Mouse (Mus musculus): ENCODE data around the gene Pbdc1. TPM values are rescaled to one million over a fixed set of nuclear protein-coding genes. Genes with fewer than 3 reads are reported as not detected.
"Not testable (repeated sequence)": the region's sequence is repeated elsewhere in the genome, so short reads cannot be mapped to it uniquely, and the experiment has no call there.

The Pbdc1 gene
- polyA plus RNA-seq, 1 experiment from 2014 or later: 63.1 TPM

DNA sequence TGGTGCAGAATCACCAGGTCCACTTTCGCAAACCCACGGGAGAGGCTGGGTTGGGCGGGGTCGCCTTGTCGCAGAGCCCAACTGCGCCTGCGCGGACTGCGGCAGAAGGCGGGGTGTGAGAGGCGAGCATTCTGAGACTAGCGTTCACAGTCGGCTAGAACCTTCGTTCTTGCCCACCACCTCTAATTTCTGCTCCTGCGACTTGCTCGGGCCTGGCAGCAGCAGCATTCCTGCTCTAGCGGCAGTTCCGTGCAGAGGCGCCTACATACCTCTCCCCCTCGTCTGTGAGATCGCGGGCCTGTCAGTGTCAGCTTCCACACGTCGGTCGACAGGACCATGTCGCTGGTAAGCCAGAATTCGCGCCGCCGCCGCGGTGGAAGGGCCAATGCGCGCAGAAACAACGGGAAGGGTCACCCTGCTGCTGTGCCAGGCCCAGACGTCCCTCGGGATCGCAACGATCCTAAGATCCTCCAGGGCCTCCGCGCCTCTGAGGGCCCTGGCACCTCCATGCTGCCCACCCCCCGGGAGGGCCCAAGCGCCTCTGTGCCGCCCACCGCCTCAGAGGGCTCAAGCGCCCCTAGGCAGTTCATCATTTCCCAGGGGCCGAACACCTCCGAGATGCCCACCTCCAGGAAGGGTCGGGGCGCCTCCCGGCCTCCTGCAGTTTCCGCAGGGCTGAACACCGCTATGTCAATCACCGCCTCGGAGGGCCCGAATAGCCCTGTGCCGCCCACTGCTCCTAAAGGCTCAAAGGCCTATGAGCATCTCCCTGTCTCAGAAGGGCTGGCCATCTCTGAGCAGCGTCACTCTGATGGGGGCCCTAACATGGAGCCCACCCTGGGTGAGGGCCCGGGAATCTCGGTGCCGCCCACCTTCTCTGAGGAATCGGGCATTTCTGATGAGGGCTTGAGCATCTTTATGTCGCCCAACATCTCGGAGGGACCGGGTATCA, 41.0 kb downstream of the Pbdc1 start, which contains the start of gene Magee1:
Gene Magee1 (plus strand): TSS at position 104 of the 952 bp plus-strand sequence.
- Histone ChIP-seq H3K9me3 (ENCODE audit: low read length) (no peaks in the 10 kb centered on the region), H3K4me3 (ENCODE audit: low read length) (peak within 1 kb of the TSS; percentile 55), H3K36me3 (ENCODE audit: insufficient read depth, low read length) (no peaks in the 10 kb centered on the region), H3K4me1 (ENCODE audit: insufficient read depth, low read length) (no peaks in the 10 kb centered on the region), H3K4me2 (replicated peaks; ENCODE audit: low read depth, low read length) (peak within 1 kb of the TSS; percentile 78), H3K27me3 (ENCODE audit: insufficient read depth, low read length) (peaks cover 17% of the 10 kb centered on the region; the same call in 1 of the 2 replicates), H3K9ac (replicated peaks; ENCODE audit: low read length) (peak within 1 kb of the TSS; percentile 62), H3K27ac (ENCODE audit: low read length) (no peak within 1 kb of the TSS)
- 12% methylated on average over 65 of the region's 65 CpGs for WGBS
- peak; percentile 75 for ATAC-seq (ENCODE audit: low FRiP score, low TSS enrichment)

DNA sequence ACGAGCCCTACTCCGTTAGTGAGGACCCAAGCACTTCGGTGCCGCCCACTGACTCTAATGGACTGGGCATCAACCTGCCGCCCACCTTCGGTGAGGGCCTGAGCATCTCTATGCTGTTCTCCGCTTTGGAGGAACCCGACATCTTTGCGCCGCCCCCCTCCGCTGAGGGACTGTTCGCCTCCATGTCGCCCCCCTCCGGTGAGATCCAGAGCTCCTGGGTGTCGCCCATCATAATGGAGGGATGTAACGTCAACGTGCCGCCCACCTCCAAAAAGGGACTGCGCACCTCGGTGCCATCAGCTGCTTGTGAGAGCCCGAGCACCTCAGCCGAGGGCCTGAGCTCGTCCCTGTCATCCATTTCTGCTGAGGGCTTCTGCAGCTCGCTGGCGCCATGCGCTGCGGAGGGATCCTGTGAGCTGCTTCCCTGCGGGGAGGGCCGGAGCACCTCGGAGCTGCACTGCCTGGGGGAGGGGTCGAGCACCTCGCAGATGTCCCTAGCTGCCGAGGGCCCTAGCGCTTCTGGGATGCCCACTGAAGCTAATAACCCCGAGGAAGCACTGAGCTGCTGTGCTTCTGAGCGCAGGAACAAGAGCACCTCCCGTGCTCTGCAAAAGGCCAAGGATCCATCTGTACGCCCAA, 41.8 kb downstream of the Pbdc1 start:
- H3K27me3 ChIP-seq (ENCODE audit: insufficient read depth, low read length): peaks cover 17% of the 10 kb centered on the region; the same call in 1 of the 2 replicates
- peak overlapping the region; percentile 62 for H3K9ac ChIP-seq (replicated peaks; ENCODE audit: low read length)
- H3K36me3 ChIP-seq (ENCODE audit: insufficient read depth, low read length): no peaks in the 10 kb centered on the region
- H3K4me1 ChIP-seq (ENCODE audit: insufficient read depth, low read length): no peaks in the 10 kb centered on the region
- peak overlapping the region; percentile 78 for H3K4me2 ChIP-seq (replicated peaks; ENCODE audit: low read depth, low read length)
- no peak overlapping the region for H3K27ac ChIP-seq (ENCODE audit: low read length)
- WGBS: 22% methylated on average over 36 of the region's 38 CpGs
- ATAC-seq (ENCODE audit: low FRiP score, low TSS enrichment): peak; percentile 80
- no peaks in the 10 kb centered on the region for H3K9me3 ChIP-seq (ENCODE audit: low read length)
- peak overlapping the region; percentile 55 for H3K4me3 ChIP-seq (ENCODE audit: low read length)

DNA sequence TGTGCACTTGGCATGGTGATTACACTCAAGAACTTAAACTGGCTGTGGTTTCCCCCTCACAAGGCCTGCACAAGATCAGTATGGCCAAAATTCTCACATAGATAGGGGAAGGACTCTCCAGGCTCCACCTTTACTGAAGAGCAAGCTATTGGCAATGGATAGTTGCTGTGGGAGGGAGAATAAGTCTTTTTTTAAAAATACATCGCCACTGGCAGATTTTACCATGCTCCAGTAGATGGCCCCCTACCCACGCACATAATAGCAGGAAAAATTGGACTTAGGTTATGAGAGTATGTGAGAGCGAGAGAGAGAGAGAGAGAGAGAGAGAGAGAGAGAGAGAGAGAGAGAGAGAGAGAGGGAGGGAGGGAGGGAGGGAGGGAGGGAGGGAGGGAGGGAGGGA, 45.3 kb downstream of the Pbdc1 start:
- H3K4me3 ChIP-seq (ENCODE audit: low read length): no peak overlapping the region
- ATAC-seq (ENCODE audit: low FRiP score, low TSS enrichment): no peak
- H3K4me1 ChIP-seq (ENCODE audit: insufficient read depth, low read length): no peaks in the 10 kb centered on the region
- no peak overlapping the region for H3K27ac ChIP-seq (ENCODE audit: low read length)
- H3K4me2 ChIP-seq (replicated peaks; ENCODE audit: low read depth, low read length): no peak overlapping the region
- 26% methylated on average over 2 of the region's 3 CpGs for WGBS
- H3K27me3 ChIP-seq (ENCODE audit: insufficient read depth, low read length): peaks cover 17% of the 10 kb centered on the region; the same call in 1 of the 2 replicates
- no peak overlapping the region for H3K9ac ChIP-seq (replicated peaks; ENCODE audit: low read length)
- H3K36me3 ChIP-seq (ENCODE audit: insufficient read depth, low read length): no peaks in the 10 kb centered on the region
- no peaks in the 10 kb centered on the region for H3K9me3 ChIP-seq (ENCODE audit: low read length)

DNA sequence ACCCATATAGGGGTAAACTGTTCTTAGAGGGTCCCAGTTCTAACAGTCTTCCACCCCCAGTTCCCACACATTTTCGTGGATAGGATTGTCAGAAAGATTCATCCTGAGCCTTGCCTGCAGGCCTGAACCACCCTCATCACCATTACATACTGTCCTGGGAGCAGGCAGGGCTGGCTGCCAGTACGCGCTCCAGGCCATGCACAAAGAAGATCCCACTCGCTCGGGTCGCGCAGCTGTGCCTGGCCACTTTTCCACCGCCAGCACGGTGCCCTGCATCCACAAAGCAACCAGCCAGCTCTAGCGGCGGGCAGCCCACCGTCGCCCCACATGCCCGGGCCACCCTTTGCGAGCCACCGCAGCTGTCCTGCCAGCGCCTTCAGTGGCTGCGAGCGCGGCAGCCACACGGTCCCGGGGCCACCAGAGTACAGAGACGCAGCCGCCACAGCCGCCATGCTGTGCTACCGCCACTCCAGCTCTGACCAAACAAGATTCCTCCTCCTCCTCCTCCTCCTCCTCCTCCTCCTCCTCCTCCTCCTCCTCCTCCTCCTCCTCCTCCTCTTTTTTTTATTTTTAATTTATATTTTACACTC, 72.4 kb downstream of the Pbdc1 start:
- Histone ChIP-seq H3K4me1 (ENCODE audit: insufficient read depth, low read length) (no peaks in the 10 kb centered on the region), H3K36me3 (ENCODE audit: insufficient read depth, low read length) (no peaks in the 10 kb centered on the region), H3K27me3 (ENCODE audit: insufficient read depth, low read length) (peaks cover 8% of the 10 kb centered on the region; the same call in 1 of the 2 replicates), H3K27ac (ENCODE audit: low read length) (no peak overlapping the region), H3K4me3 (ENCODE audit: low read length) (peak overlapping the region; percentile 21; the same call in 1 of the 2 replicates), H3K9me3 (ENCODE audit: low read length) (no peaks in the 10 kb centered on the region), H3K9ac (replicated peaks; ENCODE audit: low read length) (no peak overlapping the region), H3K4me2 (replicated peaks; ENCODE audit: low read depth, low read length) (peak overlapping the region; percentile 18; the same call in 1 of the 2 replicates)
- no peak for ATAC-seq (ENCODE audit: low FRiP score, low TSS enrichment)
- 46% methylated on average over 20 of the region's 26 CpGs for WGBS

DNA sequence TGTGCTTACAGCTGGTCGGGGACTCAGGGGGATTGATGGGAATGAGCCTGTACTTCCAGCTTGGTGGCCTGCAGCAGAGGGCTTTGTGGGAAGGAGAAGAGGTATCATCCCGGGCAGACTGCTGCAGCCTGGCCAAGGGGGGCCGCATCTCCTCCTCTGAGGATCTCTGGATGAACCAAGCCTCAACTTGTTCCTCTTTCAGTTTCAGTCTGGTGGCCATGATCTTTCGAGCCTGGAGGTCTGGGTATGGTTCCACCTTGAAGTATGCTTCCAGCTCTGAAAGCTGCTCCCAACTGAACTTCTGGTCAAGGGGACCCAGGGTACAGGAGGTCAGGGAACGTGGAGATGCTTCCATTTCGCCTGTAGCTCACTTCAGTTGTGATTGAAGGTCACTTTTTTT, 85.5 kb downstream of the Pbdc1 start:
- H3K9me3 ChIP-seq (ENCODE audit: low read length); H3K4me2 ChIP-seq (replicated peaks; ENCODE audit: low read depth, low read length); H3K9ac ChIP-seq (replicated peaks; ENCODE audit: low read length); H3K36me3 ChIP-seq (ENCODE audit: insufficient read depth, low read length); H3K27ac ChIP-seq (ENCODE audit: low read length); H3K4me3 ChIP-seq (ENCODE audit: low read length); H3K4me1 ChIP-seq (ENCODE audit: insufficient read depth, low read length); ATAC-seq (ENCODE audit: low FRiP score, low TSS enrichment): not testable (repeated sequence)
- peaks cover 14% of the 10 kb centered on the region for H3K27me3 ChIP-seq (ENCODE audit: insufficient read depth, low read length)
- WGBS: 71% methylated on average over 6 of the region's 6 CpGs

Other genes with a start within 250 kb of the Pbdc1 start
- gene Magee2, start 222.5 kb upstream of the Pbdc1 start, polyA plus RNA-seq (2015; fragmentation: Nextera tagmentation; extraction: Ambion mirVana): 3.8 and 4.1 TPM in 2 replicates
- 17.2 and 18.0 TPM in 2 replicates for gene Magee1, start 40.6 kb downstream of the Pbdc1 start, polyA plus RNA-seq (2015; fragmentation: Nextera tagmentation; extraction: Ambion mirVana)